Mouse (Mus musculus) embryonic facial prominence, embryonic 11.5 days (tissue): Measurements from ENCODE around the gene Skida1. TPM values are rescaled to one million over a fixed set of nuclear protein-coding genes. Genes with fewer than 3 reads are reported as not detected.

ENCODE experiments used
- ATAC-seq: fragments of 200-750 bp; cut with Nextera tagmentation; replicated peaks from 2 replicates; pipeline ENCODE4 v1.8.0; 2017; ENCODE audit warnings: low read depth; ENCODE audit not compliant: insufficient number of reproducible peaks, low FRiP score, low TSS enrichment
- DNase-seq: peaks from one replicate; pipeline ENCODE4 v3.0.0-alpha.2; 2015; ENCODE audit warnings: low spot score
- H3K27ac ChIP-seq: fragments of 300-500 bp; sonication (generic); replicated peaks from 2 replicates; pipeline ENCODE4 v1.5.1; 2014; ENCODE audit warnings: mild to moderate bottlenecking, low read depth, low read length, control low read depth
- H3K27me3 ChIP-seq: fragments of 300-500 bp; sonication (generic); 2 replicates; pipeline ENCODE4 v1.6.1; 2014; ENCODE audit warnings: mild to moderate bottlenecking, low read length, moderate library complexity, mixed read lengths; ENCODE audit not compliant: control insufficient read depth, insufficient read depth
- H3K36me3 ChIP-seq: fragments of 300-500 bp; sonication (generic); replicated peaks from 2 replicates; pipeline ENCODE4 v1.6.1; 2014; ENCODE audit warnings: low read depth, mild to moderate bottlenecking, low read length, moderate library complexity, mixed read lengths; ENCODE audit not compliant: control insufficient read depth, insufficient read depth
- H3K4me1 ChIP-seq: fragments of 300-500 bp; sonication (generic); 2 replicates; pipeline ENCODE4 v1.6.1; 2014; ENCODE audit warnings: low read length, mixed read lengths; ENCODE audit not compliant: control insufficient read depth, insufficient read depth
- H3K4me2 ChIP-seq: fragments of 300-500 bp; sonication (generic); 2 replicates; pipeline ENCODE4 v1.6.1; 2014; ENCODE audit warnings: low read depth, mild to moderate bottlenecking, control low read depth, low read length, moderate library complexity
- H3K4me3 ChIP-seq: fragments of 300-500 bp; sonication (generic); 2 replicates; pipeline ENCODE4 v1.5.1; 2014; ENCODE audit warnings: low read depth, low read length, control low read depth
- H3K9ac ChIP-seq: fragments of 300-500 bp; sonication (generic); replicated peaks from 2 replicates; pipeline ENCODE4 v1.6.1; 2014; ENCODE audit warnings: mild to moderate bottlenecking, control low read depth, low read length
- H3K9me3 ChIP-seq: fragments of 300-500 bp; sonication (generic); replicated peaks from 2 replicates; pipeline ENCODE4 v1.6.1; 2016; ENCODE audit warnings: mild to moderate bottlenecking, low read length, inconsistent platforms, mixed read lengths; ENCODE audit not compliant: control insufficient read depth
- WGBS: fragments of 180-500 bp; shearing (Covaris S2); extraction: QIAGEN DNeasy Blood & Tissue Kit; methylation state at CpG from one replicate; pipeline ENCODE4 v1.1.7; 2014; 5-methylcytosine and 5-hydroxymethylcytosine counted together
- polyA plus RNA-seq: library from polyadenylated mRNA; unstranded; fragments of >200 nt; fragmentation: Nextera tagmentation; extraction: Ambion mirVana; gene quantifications from 2 replicates; pipeline ENCODE4 v1.2.1, GENCODE M21; 2014

The Skida1 gene
- polyA plus RNA-seq, 1 experiment from 2014 or later = 16.9 TPM

DNA sequence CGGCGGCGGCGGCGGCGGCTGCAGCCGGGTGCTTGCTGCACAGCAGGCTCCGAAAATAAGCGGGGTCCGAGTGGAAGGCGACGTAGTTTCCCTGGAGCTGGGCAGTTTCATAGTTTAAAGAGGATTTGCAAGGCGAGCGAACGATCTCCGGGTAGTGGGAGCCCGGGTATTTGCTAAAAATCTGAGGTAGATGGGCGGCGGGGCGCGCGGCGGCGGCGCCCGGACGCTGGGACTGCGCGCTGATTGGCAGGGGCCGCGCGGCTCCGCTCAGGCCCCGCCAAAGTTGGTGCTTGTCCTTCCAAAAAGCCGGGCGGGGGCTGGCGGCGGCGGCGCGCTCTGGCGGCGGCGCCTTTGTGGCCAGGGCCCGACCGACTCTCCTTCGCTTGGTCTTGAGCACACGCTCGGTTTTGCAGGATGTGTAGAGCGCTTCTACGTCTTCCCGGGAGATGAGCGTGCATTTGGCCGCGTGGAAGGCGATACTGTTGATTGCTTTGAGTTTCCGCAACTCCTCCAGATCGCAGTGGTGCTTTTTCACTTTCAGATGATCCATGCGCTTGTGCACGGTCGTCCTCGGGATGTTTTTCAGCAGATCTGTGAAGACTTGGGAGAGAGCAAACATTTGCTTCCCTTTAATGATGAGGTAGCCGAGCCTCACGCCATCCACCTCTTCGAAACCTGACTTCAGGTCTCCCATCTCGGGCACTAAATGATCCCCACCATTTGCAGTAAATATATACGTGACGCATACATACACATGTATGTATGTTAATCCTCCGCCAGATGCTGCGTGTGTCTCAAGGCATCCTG lies 1.0 kb downstream of the Skida1 start:
- DNase-seq = peak; percentile 75
- peak overlapping the region; percentile 100 for H3K27ac ChIP-seq
- peaks cover 5% of the 10 kb centered on the region for H3K4me1 ChIP-seq
- peak; percentile 64; the same call in 1 of the 2 replicates for ATAC-seq
- no peaks in the 10 kb centered on the region; the same call in 1 of the 2 replicates for H3K36me3 ChIP-seq
- WGBS = under 1% methylated on average over 69 of the region's 70 CpGs
- H3K4me2 ChIP-seq = peak overlapping the region; percentile 84
- H3K9me3 ChIP-seq = no peaks in the 10 kb centered on the region
- H3K27me3 ChIP-seq = no peaks in the 10 kb centered on the region
- peak overlapping the region; percentile 99 for H3K4me3 ChIP-seq
- H3K9ac ChIP-seq = peak overlapping the region; percentile 100

DNA sequence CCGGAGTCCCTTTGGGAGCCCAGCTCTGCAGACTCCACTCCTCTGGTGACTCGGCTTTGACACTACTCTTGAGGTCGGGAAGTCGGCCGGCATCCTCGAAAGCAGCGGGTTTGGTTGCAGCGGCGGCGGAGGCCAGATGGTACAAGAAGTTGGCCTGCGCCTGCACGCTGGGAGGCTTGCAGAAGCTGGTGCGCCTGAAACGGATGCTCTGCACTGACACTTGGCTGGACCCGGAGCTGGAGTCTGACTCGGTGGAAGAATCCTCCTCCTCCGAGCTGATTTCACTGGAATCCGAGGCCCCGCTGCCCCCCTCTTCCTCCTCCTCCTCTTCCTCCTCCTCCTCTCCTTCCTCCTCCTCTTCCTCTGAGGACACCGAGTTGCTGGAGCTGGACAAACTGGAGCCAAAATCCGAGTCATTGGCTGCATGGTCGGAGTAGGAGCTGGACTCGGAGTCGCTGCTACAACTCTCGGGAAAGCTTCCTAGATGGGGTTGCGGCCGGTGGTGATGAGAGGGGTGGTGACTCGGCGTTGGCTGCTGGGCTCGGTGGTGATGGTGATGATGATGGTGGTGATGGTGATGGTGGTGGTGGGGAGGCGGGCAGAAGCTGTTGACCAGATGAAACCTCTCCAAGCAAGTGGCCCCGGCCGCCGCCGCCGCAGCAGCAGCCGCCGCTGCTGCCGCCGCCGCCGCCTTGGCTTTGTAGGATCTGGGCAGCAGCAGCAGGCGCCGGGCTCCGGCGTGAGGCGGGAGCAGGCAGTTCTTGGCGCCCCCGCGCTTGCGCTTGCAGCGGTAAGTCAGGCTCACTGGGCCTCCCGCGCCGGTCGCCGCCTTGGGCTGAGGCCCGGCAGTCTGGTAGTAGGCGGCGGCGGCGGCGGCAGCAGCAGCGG lies 1.8 kb downstream of the Skida1 start:
- Histone ChIP-seq H3K4me1 (peaks cover 5% of the 10 kb centered on the region), H3K27ac (peak overlapping the region; percentile 100)
- no peak for ATAC-seq

DNA sequence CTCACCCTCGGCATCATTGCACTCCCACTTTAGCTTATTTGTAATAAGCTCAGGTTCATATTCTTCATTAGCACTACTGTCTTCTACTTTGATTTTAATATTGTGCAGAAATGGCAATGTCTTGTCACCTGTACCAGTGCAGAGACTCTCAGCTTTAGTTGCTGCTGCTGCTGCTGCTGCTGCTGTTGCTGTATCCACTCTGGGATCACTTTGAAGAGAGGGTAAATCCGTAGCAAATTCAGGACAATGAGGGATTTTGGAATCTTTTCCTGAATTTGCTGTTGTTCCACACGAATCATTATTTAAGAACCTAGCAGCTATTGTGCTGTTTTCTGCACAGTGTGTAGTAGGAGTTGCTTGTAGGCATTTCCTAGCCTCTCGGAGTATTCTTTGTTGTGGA lies 2.7 kb downstream of the Skida1 start:
- Histone ChIP-seq H3K9me3 (no peaks in the 10 kb centered on the region), H3K4me3 (peak overlapping the region; percentile 99), H3K27me3 (no peaks in the 10 kb centered on the region), H3K27ac (peak overlapping the region; percentile 100), H3K36me3 (no peaks in the 10 kb centered on the region; the same call in 1 of the 2 replicates), H3K4me2 (peak overlapping the region; percentile 84), H3K9ac (peak overlapping the region; percentile 100), H3K4me1 (peaks cover 5% of the 10 kb centered on the region)
- 0% methylated on average over 4 of the region's 4 CpGs for WGBS
- DNase-seq (peak; percentile 30), ATAC-seq (no peak)

More for the DNA sequence above, 1.8 kb downstream of the Skida1 start:
- no peaks in the 10 kb centered on the region for H3K9me3 ChIP-seq
- H3K9ac ChIP-seq = peak overlapping the region; percentile 100
- H3K36me3 ChIP-seq = no peaks in the 10 kb centered on the region; the same call in 1 of the 2 replicates
- peak; percentile 56 for DNase-seq
- under 1% methylated on average over 64 of the region's 64 CpGs for WGBS
- peak overlapping the region; percentile 84 for H3K4me2 ChIP-seq
- H3K27me3 ChIP-seq = no peaks in the 10 kb centered on the region
- H3K4me3 ChIP-seq = peak overlapping the region; percentile 99

DNA sequence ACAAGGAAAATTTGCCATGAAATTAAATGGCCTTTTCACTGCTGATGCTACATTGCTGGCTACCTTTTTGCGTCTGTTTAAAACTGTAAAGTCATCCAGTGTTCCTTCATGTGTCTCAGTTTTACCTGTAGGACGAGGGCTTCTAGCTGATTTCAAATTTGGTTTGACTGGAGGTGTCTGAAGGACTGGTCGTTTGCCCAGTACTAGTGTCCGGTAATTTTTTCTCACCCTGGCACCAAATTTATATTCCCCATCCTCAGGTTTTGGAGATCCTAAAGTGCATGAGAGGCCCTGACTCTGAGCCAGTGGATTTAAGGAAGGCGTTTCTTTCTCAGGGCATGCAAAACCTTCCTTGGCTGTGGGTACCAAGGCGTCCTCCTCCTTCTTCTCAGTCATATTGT lies 3.1 kb downstream of the Skida1 start:
- no peak for ATAC-seq
- under 1% methylated on average over 6 of the region's 6 CpGs for WGBS
- Histone ChIP-seq H3K4me3 (peak overlapping the region; percentile 99), H3K4me2 (peak overlapping the region; percentile 84), H3K27ac (peak overlapping the region; percentile 100), H3K9me3 (no peaks in the 10 kb centered on the region), H3K36me3 (no peaks in the 10 kb centered on the region; the same call in 1 of the 2 replicates), H3K27me3 (no peaks in the 10 kb centered on the region), H3K9ac (peak overlapping the region; percentile 100), H3K4me1 (peaks cover 5% of the 10 kb centered on the region)
- no peak for DNase-seq

DNA sequence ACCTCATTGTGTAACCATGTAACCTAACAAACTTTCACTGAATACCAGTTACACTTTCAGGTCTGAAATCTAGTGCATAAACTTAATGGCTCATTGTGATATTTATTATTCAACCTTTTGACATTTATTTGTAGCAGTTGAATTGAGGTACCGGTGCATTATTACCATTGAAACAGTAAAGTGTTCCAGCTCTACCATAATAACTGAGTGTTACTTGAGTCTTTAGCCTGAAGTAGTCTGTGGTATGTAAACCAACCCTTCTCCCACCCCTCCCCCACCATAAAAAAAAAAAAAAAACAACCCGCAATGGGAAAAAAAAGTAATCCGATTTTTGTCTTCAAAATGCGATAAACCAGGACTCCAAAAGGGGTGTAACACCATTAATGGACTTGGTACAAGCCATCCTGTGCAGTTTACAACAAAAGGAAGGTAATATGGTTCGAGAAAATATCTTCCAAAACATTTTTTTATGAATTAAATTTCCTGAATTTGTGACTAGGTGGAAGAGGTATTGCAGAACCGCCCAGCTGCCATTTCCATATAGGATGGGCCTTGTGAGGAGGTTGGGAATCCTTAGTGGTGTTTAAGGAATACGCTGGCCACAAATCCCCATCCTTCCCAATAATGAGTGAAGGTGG lies 3.6 kb downstream of the Skida1 start:
- WGBS = 3% methylated on average over 7 of the region's 7 CpGs
- Histone ChIP-seq H3K4me3 (peak overlapping the region; percentile 99), H3K4me1 (peaks cover 10% of the 10 kb centered on the region), H3K27me3 (no peaks in the 10 kb centered on the region), H3K4me2 (peak overlapping the region; percentile 84), H3K36me3 (no peaks in the 10 kb centered on the region; the same call in 1 of the 2 replicates), H3K9me3 (no peaks in the 10 kb centered on the region), H3K27ac (peak overlapping the region; percentile 100), H3K9ac (peak overlapping the region; percentile 100)
- DNase-seq (peak; percentile 60), ATAC-seq (no peak)

DNA sequence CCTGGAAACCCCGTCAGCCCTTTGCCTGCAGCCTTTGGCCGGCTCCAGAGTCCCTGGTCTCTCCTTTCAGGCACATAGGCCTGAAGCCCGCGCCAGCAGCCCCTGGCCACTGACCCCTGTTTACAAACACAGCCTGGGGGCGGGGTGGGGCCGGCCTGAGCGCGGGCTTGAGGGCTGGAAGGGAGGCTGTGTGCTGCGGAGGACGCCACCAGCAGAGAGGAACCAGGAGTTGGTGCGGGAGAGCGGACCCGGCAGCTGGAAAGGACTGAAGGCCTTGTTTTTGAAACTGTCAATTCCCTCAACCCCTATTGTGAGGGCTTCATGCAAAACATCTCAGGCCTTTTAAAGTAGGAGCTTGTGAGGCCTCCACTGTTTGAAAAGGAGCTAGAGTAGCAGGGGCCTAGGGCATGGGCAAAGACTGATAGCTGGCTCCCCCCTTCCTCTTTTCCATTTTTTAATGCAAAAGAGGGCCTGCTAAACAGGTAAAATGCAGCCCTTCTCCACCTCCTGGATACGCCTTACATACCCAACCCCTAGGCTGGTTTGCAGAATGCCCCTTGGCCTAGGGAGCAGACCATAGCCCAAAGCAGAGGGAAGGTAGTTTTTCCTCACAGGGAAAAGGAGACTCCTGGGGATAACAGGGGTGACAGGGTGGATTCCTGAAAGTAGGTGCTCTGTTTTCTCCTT lies 7.5 kb downstream of the Skida1 start:
- Histone ChIP-seq H3K27ac (peak overlapping the region; percentile 94), H3K9me3 (no peaks in the 10 kb centered on the region), H3K4me1 (peaks cover 9% of the 10 kb centered on the region), H3K4me2 (peak overlapping the region; percentile 78), H3K4me3 (peak overlapping the region; percentile 28), H3K36me3 (no peaks in the 10 kb centered on the region), H3K9ac (peak overlapping the region; percentile 89), H3K27me3 (no peaks in the 10 kb centered on the region)
- peak; percentile 75 for ATAC-seq
- 3% methylated on average over 14 of the region's 14 CpGs for WGBS
- DNase-seq = peak; percentile 71
